Mouse (Mus musculus): ENCODE results near the gene Cutal. TPM values are rescaled to one million over a fixed set of nuclear protein-coding genes. Genes with fewer than 3 reads are reported as not detected.

Cutal gene
- total RNA-seq, 2 experiments from 2014 or later: 0.57 to 0.98 TPM

- DNase-seq (ENCODE audit: low spot score): no peak
- intact Hi-C loops (cut with DNase I): no loop called here
Measured at GRCm38 (mm10) chr2:34912613-34913012, 38.4 kb downstream of the Cutal start.

DNA sequence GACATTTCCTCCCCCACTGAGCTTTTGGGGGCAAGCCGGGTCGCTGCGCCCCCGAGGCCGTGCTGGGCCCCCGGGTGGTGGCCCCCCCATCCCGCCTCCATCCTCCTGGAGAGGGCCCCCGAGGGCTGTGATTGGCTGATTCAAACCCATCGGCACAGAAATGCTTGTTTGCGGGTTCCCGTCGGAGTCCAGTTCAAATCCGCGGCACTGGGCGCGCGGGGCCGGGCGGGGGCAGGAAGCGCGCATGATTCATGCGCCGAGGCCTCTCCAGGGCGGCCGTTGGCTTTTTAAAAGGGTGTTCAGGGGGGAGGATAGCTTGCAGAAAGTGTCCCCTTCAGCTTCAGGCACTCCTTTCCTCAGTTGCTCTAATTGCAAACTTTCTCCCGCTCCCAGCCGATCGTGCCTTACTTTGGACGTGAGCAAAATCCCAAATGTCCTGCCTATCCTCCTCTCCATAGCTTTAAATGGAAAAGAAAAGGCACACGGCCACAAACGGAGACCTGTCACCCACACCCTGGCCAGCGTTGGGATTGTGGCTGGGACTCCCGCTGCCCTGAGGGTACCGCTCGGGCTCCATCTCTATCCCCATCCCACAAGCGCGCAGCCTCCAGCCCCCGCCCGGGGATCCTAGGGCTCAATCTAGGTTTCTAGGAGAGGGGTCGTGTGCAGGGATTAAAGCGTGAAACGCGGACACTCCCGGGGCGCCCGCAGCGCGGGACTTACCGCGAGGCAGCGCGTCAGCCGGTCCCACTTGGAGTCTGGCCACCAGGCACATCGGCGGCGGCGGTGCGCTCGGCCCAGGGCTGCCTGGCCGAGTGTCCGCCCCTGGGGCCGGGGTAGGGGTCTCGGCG, 39.2 kb downstream of the Cutal start, which contains the start of gene Phf19:
Gene Phf19, minus strand, starts transcription at position 809 of the 851 bp plus-strand sequence.
- peak; percentile 23 for DNase-seq (ENCODE audit: low spot score)
- intact Hi-C loops (cut with DNase I): no loop called here

DNA sequence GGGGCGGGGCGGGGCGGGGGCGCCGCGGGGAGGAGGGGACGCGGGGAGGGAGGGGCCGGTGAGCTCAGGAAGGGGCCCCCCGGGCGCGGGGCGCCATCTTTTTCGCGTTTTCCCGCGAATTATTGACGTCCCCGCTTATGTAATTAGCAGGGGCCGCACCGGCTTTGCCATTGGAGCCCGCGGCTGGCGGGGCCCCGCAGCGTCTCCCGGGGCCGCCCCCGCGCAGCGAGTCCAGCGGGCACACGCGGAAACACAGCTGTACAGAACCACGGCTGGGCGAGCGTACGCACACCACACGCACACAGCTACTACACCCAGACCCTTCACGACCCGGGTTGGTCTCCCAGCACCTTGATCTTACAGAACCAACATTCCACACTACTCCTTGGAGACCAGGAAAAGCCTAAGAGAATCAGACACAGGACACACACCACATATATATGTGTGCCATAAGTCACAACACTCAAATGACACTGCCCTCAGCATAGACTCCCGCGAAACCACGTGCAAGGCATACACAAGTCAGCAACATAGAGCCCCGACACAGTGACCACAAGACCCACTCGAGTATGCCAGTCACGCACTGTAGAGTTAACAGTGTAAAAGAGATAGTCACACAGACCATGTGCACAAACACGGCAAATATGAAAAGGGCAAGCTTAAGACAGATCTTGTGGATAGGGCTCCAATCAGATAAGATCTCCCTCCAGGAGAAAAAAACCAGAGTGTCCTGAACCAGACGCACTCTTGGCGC, 40.0 kb downstream of the Cutal start:
- DNase-seq (ENCODE audit: low spot score): peak; percentile 34
- intact Hi-C loops (cut with DNase I): no loop called here

DNA sequence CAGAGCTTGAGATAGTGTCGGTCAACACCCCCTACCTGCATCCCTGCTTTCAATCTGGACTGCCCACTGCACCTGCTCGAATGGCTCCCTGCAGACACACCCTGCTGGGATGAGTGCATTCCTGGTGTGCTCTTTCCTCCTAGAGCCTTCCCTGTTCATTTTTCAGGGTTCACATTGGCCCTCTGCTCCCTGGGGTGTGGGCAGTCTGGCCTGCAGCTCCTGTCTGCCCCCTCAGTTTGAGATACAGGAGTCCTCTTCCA, 40.6 kb downstream of the Cutal start:
- intact Hi-C loops (cut with DNase I): no loop called here
- DNase-seq (ENCODE audit: low spot score): no peak

DNA sequence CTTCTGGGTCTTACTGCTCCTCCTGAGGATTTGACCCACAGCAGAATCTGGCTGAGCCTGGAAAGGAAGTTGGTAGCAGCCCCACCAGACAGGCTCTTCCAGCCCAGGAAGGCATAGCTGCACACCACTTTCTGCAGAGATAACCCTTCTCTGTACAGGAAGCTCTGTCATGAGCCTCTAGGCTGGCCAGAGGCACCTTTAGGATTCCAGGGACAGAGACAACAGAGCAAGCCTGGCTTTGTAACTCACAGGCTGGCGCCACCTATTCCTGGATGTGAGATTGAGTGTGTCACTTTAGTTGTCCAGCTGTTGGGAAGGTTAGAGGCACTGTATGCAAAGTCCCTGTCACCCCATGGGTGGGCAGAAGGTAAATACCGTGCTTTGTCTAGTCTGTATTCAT, 40.9 kb downstream of the Cutal start:
- no peak for DNase-seq (ENCODE audit: low spot score)
- intact Hi-C loops (cut with DNase I): no loop called here

DNA sequence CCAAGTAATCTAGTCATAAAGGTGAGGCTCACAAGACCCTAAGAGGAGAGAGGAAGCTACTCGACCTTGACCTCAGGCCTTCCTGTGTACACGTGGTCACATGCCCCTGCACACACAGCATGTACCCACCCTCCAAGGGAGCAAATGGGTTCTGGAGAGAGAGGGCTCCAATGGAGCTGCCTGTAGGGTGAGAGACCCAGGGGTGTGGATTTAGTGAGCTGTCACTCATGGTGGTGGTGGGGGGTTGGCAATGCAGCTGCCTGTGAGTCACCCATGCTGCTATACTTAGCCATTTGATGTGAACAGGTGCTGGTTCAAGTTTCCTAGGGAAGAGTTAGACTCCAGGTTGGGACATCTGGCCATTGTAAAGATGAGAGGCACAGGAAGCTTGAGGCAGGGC, 45.9 kb downstream of the Cutal start:
- DNase-seq (ENCODE audit: low spot score): no peak
- intact Hi-C loops (cut with DNase I): no loop called here

DNA sequence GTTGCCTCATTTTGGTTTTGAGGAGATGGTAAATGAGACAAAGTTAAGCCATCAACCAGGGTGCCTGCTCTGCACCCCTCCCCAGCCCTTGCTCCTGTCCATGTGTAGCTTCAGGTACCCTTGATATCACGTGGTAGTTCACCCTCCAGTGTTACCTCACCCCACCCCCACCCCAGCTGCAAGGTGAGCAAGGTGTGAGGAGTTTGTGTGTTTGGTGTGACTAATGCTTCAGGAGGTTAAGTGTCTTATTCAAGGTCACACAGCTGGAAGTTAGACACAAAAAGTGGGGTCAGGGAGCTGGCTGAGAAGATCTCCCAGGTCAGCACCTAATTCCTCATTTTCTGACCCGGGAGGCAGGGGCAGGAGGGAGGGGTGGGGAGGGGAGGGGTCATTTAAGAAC, 48.5 kb downstream of the Cutal start:
- DNase-seq (ENCODE audit: low spot score): no peak

GRCm38 (mm10) chr2:34927320-34927719, 53.1 kb downstream of the Cutal start:
- DNase-seq (ENCODE audit: low spot score): no peak
- intact Hi-C loops (cut with DNase I): no loop called here

More for the DNA sequence above, 48.5 kb downstream of the Cutal start:
- intact Hi-C loops (cut with DNase I): no loop called here

GRCm38 (mm10) chr2:34937460-34937859, 63.3 kb downstream of the Cutal start:
- intact Hi-C loops (cut with DNase I): no loop called here
- no peak for DNase-seq (ENCODE audit: low spot score)

DNA sequence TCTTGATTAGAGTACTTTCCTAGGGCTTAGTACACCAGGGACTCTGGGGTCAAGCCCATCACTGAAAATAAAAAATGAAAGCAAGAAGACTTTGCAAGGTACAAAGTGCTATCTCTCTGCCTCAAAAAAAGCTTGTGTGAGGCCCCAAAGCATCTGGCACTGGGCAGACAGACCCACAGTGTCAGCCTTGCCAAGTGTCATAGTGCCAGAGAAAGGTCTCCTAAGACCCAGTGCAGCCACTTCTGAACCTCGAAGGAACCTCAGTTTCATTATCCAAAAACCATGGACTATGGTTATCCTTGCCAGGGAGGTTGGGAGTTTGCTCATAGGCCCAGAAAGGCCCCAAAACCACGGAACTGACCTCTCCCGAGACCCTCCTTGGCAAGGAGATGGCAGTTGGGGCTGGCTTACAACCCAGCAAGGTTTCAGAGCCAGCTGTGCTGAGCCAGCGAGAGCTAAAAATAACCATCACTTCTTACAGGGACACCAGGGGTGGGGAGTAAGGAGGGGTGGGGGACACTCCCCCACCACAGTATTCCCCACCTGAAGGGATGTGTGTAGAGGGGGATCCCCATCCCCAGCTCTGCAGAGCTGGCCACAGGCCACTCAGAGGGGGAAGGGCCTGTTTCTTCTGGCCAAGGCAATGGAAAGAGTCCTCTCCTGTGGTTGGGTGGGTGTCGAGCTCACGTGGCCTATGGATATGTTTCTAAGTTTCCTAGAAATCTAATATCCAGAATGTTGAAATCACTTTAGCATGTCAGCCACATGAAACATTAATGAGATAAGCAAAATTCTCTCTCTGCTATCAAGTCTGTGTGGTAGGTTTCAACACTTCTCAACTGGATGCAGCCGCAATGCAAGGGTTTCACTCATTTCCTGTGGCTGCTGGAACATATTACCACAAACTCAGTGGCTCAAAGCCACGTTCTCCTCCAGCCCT, 64.3 kb downstream of the Cutal start:
- DNase-seq (ENCODE audit: low spot score): peak; percentile 17
- intact Hi-C loops (cut with DNase I): no loop called here

DNA sequence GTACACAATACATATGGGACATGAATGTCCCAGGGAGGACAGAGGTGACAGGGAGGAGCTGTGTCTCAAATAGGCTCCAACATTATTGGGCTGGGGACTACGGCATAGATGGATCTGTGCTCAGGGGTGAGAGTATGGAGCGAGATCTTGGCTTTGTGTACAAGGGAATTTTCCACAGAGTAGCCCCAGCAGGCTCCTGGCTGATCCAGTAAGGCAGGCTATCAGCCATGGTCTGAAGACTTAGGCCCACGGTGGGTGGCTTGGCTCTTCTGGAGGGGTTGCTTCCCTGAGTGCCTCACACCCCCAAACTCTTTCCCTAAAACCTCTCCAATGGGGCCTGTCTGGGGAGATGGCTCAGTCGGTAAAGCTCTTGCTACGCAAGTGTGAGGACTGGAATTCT, 66.0 kb downstream of the Cutal start:
- intact Hi-C loops (cut with DNase I): no loop called here
- DNase-seq (ENCODE audit: low spot score): no peak

- no peak for DNase-seq (ENCODE audit: low spot score)
- intact Hi-C loops (cut with DNase I): no loop called here
Measured at GRCm38 (mm10) chr2:34941061-34941675, 67.0 kb downstream of the Cutal start.

Other genes with a start within 250 kb of the Cutal start
- gene Gapvd1, start 119.2 kb upstream of the Cutal start, total RNA-seq (2021): 10 to 100 TPM; 35.6 to 38.0 TPM
- 100 to 1,000 TPM; 686 to 854 TPM for gene Hspa5, start 102.4 kb upstream of the Cutal start, total RNA-seq (2021)
- gene Rabepk, start 74.5 kb upstream of the Cutal start, total RNA-seq (2021): 10 to 100 TPM; 11.3 to 15.5 TPM
- 10 to 100 TPM; 41.9 to 45.2 TPM for gene Fbxw2, start 48.1 kb upstream of the Cutal start, total RNA-seq (2021)
- gene Gm34653, start 41.4 kb upstream of the Cutal start, total RNA-seq (2021): not detected
- 10 to 100 TPM; 11.9 to 16.3 TPM for gene Psmd5, start 572 bp downstream of the Cutal start, total RNA-seq (2021)
- 1 to 10 TPM in 1 of 2 experiments, under 1 TPM in 1; 0.70 to 1.1 TPM for gene Phf19, start 39.6 kb downstream of the Cutal start, total RNA-seq (2021)
- gene Traf1, start 87.4 kb downstream of the Cutal start, total RNA-seq (2021): 1 to 10 TPM; 1.0 to 1.3 TPM
- not detected for gene Hc, start 187.0 kb downstream of the Cutal start, total RNA-seq (2021)
- gene AI182371, start 227.1 kb downstream of the Cutal start, total RNA-seq (2021): not detected
- gene Cntrl, start 235.1 kb downstream of the Cutal start, total RNA-seq (2021): 1 to 10 TPM; 6.5 to 7.1 TPM

All from heart, postnatal 25 days (tissue).